Mouse (Mus musculus) heart, postnatal 4 days (tissue): ENCODE measurements around the gene Rspo4. TPM values are rescaled to one million over a fixed set of nuclear protein-coding genes. Genes with fewer than 3 reads are reported as not detected.

ENCODE experiments used
- DNase-seq: peaks from one replicate; pipeline ENCODE4 v3.0.0; 2021
- total RNA-seq, 2 experiments: library from RNA; stranded (reverse); gene quantifications; 2 replicates each; pipeline ENCODE4 v1.2.3; 2021

The Rspo4 gene
- total RNA-seq, 2 experiments from 2014 or later: not detected

- DNase-seq: no peak
Observed at GRCm38 (mm10) chr2:151911751-151912150, 69.0 kb downstream of the Rspo4 start.

- no peak for DNase-seq
Observed at GRCm38 (mm10) chr2:151914120-151914519, 71.4 kb downstream of the Rspo4 start.

GRCm38 (mm10) chr2:151915111-151915510 lies 72.4 kb downstream of the Rspo4 start:
- no peak for DNase-seq

- DNase-seq: peak; percentile 38
Observed at GRCm38 (mm10) chr2:151916061-151916831, 73.5 kb downstream of the Rspo4 start.

- peak; percentile 62 for DNase-seq
Observed at GRCm38 (mm10) chr2:151919140-151919539, 76.4 kb downstream of the Rspo4 start.

- no peak for DNase-seq
Observed at GRCm38 (mm10) chr2:151921068-151921467, 78.3 kb downstream of the Rspo4 start.

- DNase-seq: peak; percentile 57
Observed at GRCm38 (mm10) chr2:151921596-151921995, 78.9 kb downstream of the Rspo4 start.

Other genes with a start within 250 kb of the Rspo4 start
- gene Snph, start 210.3 kb upstream of the Rspo4 start, total RNA-seq: 1 to 10 TPM; 2.2 TPM
- not detected for gene Rad21l, start 174.4 kb upstream of the Rspo4 start, total RNA-seq
- 1 to 10 TPM; 5.0 to 5.1 TPM for gene Tmem74b, start 140.9 kb upstream of the Rspo4 start, total RNA-seq
- gene Psmf1, start 98.7 kb upstream of the Rspo4 start, total RNA-seq: 10 to 100 TPM; 32.0 to 33.0 TPM
- under 1 TPM; 0.14 to 0.18 TPM for gene Angpt4, start 68.3 kb downstream of the Rspo4 start, total RNA-seq
- 1 to 10 TPM; 8.2 to 8.6 TPM for gene Fam110a, start 137.3 kb downstream of the Rspo4 start, total RNA-seq
- 1 to 10 TPM; 1.4 to 1.5 TPM for gene Slc52a3, start 153.6 kb downstream of the Rspo4 start, total RNA-seq
- gene Scrt2, start 238.6 kb downstream of the Rspo4 start, total RNA-seq: not detected